Mouse (Mus musculus) erythroblast, embryonic 14.5 days (primary cell): ENCODE measurements around the gene Iffo1.

Experiments used
- GATA1 ChIP-seq: IDR thresholded peaks from 2 replicates; pipeline ENCODE4 v1.6.1; 2012; ENCODE audit warnings: low read length, inconsistent platforms, mixed read lengths
- TAL1 ChIP-seq: IDR thresholded peaks from 3 replicates; pipeline ENCODE4 v1.6.1; 2012; ENCODE audit warnings: low read length, inconsistent platforms, mixed read lengths

GRCm38 (mm10) chr6:125154550-125154949 is 9.5 kb downstream of the Iffo1 start:
- TF ChIP-seq TAL1 (no peak), GATA1 (no peak)
